Mouse (Mus musculus): ENCODE results near the gene Atf3. TPM values are rescaled to one million over a fixed set of nuclear protein-coding genes. Genes with fewer than 3 reads are reported as not detected.

Atf3 gene
- total RNA-seq, 2 experiments from 2014 or later: 0.27 to 0.73 TPM

GRCm38 (mm10) chr1:191193657-191194424 lies 24.0 kb downstream of the Atf3 start:
- no peak for DNase-seq (ENCODE audit: low spot score in 2 of 2)

- no peak for DNase-seq (ENCODE audit: low spot score in 2 of 2)
These were observed 25.1 kb downstream of the Atf3 start for GRCm38 (mm10) chr1:191192751-191193150.

DNA sequence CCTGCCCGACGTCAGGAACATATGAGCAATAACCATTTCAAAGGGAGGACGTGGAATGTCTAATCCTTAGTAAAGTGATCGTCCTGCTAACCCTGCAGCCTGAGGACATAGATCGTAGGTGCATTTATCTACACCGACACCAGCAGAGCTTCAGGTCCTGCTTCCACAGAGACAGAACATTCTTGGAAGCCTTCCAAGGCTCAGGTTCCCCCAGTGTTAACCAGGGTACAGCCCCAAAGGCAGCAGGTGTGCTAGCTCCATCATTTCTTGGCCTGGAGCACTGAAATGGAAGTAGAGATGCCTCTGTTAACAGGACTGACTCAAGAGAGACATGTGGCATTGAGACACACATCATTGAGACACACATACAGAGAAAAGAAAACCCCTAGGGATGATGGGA lies 25.6 kb downstream of the Atf3 start:
- no peak for DNase-seq (ENCODE audit: low spot score in 2 of 2)

GRCm38 (mm10) chr1:191189671-191190372 lies 28.0 kb downstream of the Atf3 start:
- no peak for DNase-seq (ENCODE audit: low spot score in 2 of 2)

- DNase-seq (ENCODE audit: low spot score in 2 of 2): no peak
These were observed 31.5 kb downstream of the Atf3 start for GRCm38 (mm10) chr1:191186386-191186770.

DNA sequence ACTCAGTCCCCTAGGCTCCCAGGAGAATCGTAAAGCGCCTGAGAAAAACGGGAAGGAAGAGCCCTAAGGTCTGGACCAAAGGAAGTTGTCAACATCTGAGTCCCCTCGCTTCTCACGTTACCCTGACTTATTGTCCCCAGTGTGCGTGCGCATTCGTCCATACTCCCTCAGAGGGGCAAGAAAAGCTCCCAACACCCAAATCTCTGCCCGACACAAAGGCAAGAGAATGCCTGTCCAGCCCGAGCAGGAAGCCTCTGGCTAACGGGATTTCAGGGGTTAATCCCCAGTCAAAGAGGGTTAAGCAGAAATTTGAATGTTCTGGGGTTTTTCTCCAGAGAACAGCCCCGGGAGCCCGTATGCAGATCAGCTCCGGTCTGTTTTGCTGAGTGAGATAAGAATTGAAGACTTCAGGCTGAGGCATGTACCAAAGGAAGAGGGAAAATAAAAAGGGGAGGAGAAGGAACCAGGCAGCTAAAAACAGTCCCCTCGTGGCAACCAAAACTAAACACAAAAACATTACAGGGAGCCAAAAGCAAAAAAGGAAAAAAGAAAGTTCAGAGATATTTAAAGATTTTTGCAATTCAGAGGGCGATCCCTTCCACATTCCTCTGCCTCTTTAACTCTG lies 32.0 kb downstream of the Atf3 start:
- no peak for DNase-seq (ENCODE audit: low spot score in 2 of 2)

- DNase-seq (ENCODE audit: low spot score in 2 of 2): peak in 1 of 2 experiments; percentile 19
These were observed 33.0 kb downstream of the Atf3 start for GRCm38 (mm10) chr1:191184841-191185251.

DNA sequence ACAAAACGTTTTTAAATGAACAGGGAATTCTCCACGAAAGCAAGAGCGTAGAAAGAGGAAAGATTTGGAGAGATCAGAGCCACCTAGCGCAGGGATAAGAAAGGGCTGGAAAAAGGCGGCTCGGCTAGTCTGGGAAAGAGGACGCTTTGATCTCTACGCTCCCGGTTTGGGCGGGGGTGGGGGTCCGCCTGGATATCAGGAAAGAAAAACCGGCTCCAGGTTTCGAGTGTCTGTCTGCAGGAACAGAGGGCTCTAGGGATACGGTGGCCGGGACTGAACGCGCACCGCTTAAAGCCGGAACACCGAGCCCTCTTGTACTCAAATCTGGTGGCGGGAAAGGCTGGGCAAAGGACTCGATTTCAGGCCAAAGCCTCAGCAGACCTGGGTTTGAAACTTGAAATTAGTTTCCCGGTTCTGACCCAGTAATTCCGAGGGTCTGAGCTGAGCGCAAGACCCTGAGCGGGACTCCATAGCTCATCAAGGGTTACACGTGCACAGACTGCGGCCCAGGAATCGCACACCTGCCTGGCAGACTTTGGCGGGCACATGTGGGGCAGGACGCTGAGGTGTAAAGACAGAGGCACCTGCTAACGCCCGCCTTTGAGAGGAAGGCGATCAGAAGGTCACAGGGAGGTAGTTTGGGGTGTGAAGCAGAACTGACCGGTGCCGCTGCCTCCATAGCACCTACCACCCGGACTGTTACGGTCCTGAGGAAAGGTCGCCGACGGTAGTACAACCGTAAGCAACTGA lies 33.6 kb downstream of the Atf3 start:
- peak in 1 of 2 experiments; percentile 24 for DNase-seq (ENCODE audit: low spot score in 2 of 2)

DNA sequence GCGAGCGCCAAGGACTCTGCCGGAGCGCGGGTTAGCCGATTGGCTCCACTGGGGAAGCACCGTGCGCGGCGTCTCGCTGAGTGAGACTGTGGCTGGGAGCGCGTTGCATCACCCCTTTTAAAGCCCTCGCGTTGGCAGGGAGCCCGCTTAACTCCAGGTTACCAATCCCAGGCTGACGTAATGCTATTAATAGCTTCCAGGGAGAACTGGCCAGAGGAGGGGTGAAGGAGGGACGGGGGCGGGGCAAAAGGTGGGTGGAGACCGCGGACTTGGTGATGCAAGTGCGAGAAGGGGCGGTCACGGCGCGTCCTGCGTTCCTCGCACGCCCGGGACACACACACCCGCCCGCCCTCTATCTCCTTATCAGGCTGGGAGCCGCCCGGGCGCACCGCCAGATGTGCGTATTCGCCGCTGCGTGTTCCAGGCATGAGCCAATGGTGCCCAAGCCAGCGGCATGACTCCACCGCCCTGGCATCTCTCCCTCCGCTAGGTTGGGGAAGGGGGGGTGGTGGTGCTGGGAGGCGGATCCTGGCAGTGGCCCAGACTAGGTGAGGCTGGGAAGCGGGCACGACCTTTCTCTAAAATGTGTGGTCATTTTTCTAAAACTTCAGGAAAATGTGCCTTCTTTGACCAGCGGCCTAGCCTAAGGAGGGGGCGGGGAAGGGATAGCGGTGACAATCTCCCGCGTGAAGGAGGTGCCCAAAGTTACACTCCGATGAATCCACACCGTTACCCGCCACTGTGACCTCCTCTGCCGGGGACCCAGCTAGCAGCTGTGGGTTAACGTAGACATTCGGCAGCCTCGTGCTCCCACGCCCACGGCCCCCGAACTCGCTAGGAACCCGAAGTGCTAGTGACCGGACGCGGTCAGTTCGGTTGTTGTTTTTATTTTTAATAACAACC lies 34.4 kb downstream of the Atf3 start:
- DNase-seq (ENCODE audit: low spot score in 2 of 2): peak; percentile 74 to 78

DNA sequence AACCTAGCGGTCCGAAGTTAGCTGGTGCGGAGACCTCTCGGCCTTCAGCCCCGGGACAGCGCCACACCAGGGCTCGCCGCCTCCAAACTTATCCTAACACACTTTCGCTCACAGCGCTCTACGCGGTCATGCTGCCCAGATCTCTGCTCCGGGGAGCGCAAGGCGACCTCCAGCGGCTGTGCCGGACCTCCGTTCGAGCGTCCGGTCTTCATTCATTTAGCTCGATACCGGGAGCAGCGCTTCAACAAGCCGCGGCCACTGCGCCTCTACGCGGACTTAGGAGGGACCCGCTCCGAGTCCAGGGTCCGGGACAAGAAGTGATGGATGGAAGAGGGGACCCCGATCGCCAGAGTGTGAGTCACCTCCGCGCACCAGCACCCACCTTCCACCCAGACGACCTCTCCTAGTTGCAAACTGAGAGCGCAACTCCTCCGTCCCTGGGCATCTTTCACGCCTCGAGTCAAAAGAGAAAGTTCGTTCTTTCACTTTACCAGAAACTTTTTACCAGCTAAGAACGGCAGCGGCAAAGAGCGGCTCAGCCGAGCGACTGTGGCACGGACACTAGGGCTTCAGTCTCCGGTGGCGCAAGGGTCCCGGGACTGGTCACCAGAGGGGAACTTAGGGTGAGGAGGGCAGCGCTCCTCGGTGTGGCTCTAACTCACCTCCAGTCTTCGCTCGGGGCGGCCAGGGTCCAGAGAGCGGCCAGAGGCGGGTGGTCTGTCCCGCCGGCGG lies 35.2 kb downstream of the Atf3 start:
- DNase-seq (ENCODE audit: low spot score in 2 of 2): peak; percentile 16 to 36

GRCm38 (mm10) chr1:191181469-191182259 lies 36.2 kb downstream of the Atf3 start:
- no peak for DNase-seq (ENCODE audit: low spot score in 2 of 2)

DNA sequence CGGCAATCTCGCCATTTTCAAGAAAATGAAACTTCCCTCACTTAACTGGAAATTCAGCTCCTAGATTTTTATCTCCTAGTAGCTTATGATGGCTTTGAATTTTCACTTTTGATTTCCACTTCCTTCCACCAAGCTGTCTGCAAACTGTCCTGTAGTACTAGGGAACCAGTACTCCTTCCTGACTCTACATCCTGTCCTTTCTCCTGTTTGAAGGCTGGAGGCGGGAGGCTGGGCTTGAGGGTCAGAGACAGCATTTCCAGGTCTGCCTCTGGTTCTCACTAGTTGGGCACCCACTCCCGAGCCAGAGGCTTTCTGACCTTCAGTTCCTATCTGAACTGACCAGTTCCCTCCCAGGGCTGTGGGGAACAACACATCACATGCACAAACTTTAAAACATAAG lies 37.4 kb downstream of the Atf3 start:
- no peak for DNase-seq (ENCODE audit: low spot score in 2 of 2)

GRCm38 (mm10) chr1:191179846-191180245 lies 38.0 kb downstream of the Atf3 start:
- DNase-seq (ENCODE audit: low spot score in 2 of 2): no peak

GRCm38 (mm10) chr1:191178511-191179188 lies 39.2 kb downstream of the Atf3 start:
- no peak for DNase-seq (ENCODE audit: low spot score in 2 of 2)

DNA sequence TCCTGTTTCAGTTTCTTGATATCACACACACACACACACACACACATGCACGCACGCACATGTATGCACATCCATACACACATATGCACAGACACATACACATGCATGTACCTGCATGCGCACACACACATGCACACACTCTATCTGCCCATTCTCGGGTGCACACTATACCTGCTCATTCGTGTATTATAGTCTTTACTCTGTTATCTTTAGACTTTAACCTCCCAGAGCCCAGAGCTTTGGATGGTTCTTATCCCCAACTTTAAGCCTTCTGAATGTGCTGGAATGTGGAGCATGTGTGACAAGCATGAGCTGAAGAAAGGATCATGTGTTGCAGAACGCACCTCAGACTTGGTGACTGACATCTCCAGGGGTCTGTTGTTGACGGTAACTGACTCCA lies 41.0 kb downstream of the Atf3 start:
- no peak for DNase-seq (ENCODE audit: low spot score in 2 of 2)

DNA sequence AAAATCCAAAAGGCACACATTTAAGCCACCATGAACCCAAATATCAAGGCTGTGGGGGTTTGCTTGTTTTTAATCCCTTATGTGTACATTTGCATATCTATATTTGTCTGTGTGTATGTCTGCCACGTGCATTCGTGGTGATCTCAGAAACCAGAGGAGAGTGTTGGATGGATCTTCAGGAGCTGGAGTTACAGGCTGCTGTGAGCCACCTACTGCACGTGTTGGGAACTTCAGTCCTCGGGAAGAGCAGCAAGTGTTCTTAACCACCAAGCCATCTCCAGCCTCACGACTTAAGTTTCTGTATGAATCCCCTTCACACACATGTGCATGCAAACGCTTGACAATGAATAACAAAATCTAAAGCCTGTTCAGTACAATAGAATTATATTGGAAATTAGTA lies 45.4 kb downstream of the Atf3 start:
- DNase-seq (ENCODE audit: low spot score in 2 of 2): peak; percentile 50 to 53

DNA sequence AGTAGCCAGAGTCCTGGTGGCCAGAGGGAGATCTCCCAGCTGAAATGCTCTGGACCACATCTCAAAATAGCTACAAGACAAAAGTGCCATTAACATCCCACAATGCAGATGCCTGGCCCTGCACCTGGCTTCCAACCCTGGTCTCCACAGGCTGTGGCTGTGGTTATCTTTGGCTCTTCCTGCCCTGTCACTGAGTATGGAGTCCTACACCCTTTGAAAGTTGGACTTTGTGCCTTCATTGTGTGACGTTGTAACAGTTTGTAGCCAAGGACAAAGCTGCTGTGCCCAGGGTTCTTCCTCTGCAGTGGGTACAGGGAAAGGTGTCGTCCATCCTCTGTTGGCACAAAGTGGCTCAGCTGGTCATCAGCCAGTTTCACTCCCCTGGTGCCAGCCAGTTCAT lies 47.4 kb downstream of the Atf3 start:
- no peak for DNase-seq (ENCODE audit: low spot score in 2 of 2)

- DNase-seq (ENCODE audit: low spot score in 2 of 2): no peak
These were observed 51.6 kb downstream of the Atf3 start for GRCm38 (mm10) chr1:191166189-191166588.

All from layer of hippocampus, postnatal 10 days (tissue).